Mouse (Mus musculus): ENCODE data around the gene Tfrc.

DNA sequence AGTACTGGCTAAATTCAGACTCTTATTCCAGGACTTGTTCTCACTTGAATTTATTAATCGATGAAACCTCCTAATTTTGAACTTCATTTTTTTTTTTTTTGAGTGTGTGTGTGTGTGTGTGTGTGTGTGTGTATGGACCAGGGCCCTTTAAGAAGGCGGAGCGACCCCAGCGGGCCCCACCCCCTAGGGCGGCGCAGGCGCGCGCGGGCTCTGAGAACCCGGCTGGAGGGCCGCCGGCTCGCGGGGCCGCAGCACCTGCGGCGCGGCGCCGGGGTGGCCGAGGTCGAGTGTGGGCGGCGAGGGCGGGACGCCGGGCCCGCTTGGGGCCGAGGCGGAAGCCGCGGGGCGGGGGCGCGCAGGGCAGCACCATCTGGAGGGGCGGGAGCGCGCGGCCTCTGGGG is 34.9 kb downstream of the Tfrc start, which contains the start of gene Tnk2:
- no peak for TF ChIP-seq EP300 (IDR thresholded peaks at IDR 0.05; ENCODE audit: low read depth)
- no peak for TF ChIP-seq CTCF (IDR thresholded peaks at IDR 0.05; ENCODE audit: low read depth)

Data from liver, embryonic 14.5 days (tissue).